Mouse (Mus musculus) heart, embryonic 15.5 days (tissue): Measurements from ENCODE around the gene Bves. TPM values are rescaled to one million over a fixed set of nuclear protein-coding genes. Genes with fewer than 3 reads are reported as not detected.
A peak's percentile ranks its signal among the peaks of the same experiment; 100 is the strongest.
"Not testable (repeated sequence)": the region's sequence is repeated elsewhere in the genome, so short reads cannot be mapped to it uniquely, and the experiment has no call there.

Experiments used
- ATAC-seq: fragments of 200-750 bp; cut with Nextera tagmentation; replicated peaks from 2 replicates; pipeline ENCODE4 v1.8.0; 2017; ENCODE audit warnings: low read depth, moderate TSS enrichment; ENCODE audit not compliant: insufficient number of reproducible peaks, insufficient read depth, low FRiP score
- H3K27ac ChIP-seq: fragments of 300-500 bp; sonication (generic); 2 replicates; pipeline ENCODE4 v1.5.1; 2015; ENCODE audit warnings: mild to moderate bottlenecking, inconsistent platforms
- H3K27me3 ChIP-seq: fragments of 300-500 bp; sonication (generic); 2 replicates; pipeline ENCODE4 v1.6.1; 2015; ENCODE audit warnings: inconsistent platforms
- H3K36me3 ChIP-seq: fragments of 300-500 bp; sonication (generic); 2 replicates; pipeline ENCODE4 v1.6.1; 2015; ENCODE audit warnings: mild to moderate bottlenecking, inconsistent platforms
- H3K4me1 ChIP-seq: fragments of 300-500 bp; sonication (generic); replicated peaks from 2 replicates; pipeline ENCODE4 v1.6.1; 2015; ENCODE audit warnings: inconsistent platforms
- H3K4me2 ChIP-seq: fragments of 300-500 bp; sonication (generic); 2 replicates; pipeline ENCODE4 v1.6.1; 2015; ENCODE audit warnings: inconsistent platforms, mild to moderate bottlenecking, moderate library complexity
- H3K4me3 ChIP-seq: fragments of 300-500 bp; sonication (generic); 2 replicates; pipeline ENCODE4 v1.5.1; 2015; ENCODE audit warnings: mild to moderate bottlenecking, inconsistent platforms
- H3K9ac ChIP-seq: fragments of 300-500 bp; sonication (generic); 2 replicates; pipeline ENCODE4 v1.6.1; 2015; ENCODE audit warnings: mild to moderate bottlenecking, inconsistent platforms
- H3K9me3 ChIP-seq: fragments of 300-500 bp; sonication (generic); replicated peaks from 2 replicates; pipeline ENCODE4 v1.6.1; 2016; ENCODE audit warnings: inconsistent platforms
- WGBS: fragments of 180-500 bp; shearing (Covaris S2); methylation state at CpG from one replicate; pipeline ENCODE4 v1.1.7; 2015; ENCODE audit warnings: mixed read lengths; 5-methylcytosine and 5-hydroxymethylcytosine counted together
- polyA plus RNA-seq: library from polyadenylated mRNA; unstranded; fragments of >200 nt; fragmentation: Nextera tagmentation; extraction: Ambion mirVana; gene quantifications from 2 replicates; pipeline ENCODE4 v1.2.1, GENCODE M21; 2015

Bves gene
- polyA plus RNA-seq: 93.9 and 117 TPM in 2 replicates

DNA sequence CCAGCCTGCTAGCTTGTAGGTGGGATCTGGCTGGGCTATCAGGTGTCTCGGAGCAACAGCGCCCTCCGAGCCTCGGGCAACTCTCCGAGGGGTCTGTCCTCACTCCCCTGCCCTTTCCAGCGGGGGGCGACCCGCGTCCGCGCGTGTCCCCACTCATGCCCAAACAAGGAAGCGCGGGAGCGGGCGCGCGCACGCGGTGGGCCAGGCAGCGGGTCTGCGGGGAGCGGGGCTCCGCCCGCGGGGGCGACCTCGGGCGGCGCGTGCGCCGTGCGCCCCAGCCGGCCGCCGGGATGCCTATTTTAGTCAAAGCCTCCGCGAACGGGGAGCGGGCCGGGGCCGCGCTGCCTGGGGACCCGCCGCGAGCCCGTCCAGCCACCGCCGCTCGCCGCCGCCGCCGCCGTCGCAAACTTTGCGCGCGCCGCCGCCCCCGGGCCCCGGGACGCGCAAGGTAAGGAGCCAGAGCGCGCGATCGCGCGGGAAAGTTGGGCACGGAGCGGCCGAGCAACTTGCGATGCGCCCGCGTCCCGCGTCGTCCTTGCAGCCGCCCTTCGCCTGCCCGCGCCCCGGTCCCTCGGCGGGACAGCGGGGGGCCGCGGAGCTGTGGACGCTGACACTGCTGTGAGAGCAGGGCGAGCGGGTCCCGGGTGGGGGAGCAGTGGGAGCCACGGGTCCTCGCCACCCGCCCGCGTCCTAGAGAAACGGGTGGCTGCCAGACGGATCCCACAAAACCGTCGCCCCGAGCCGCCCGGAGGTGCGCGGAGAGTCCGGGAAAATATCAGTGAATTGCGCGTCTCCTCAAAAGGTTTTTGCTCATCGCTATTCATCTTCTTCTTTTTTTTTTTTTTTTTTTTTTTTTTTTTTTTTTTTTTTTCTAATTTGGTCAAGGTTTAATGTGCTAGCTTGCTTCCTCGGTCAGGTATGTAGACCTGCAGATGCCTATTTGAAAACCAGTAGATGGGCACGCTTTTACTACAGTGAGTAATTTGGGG lies at the start of gene Bves:
Gene Bves (plus strand): TSS at position 339 of the 989 bp plus-strand sequence.
- Histone ChIP-seq H3K36me3 (peaks cover 3% of the 10 kb centered on the region), H3K27ac (peak within 1 kb of the TSS; percentile 95)

DNA sequence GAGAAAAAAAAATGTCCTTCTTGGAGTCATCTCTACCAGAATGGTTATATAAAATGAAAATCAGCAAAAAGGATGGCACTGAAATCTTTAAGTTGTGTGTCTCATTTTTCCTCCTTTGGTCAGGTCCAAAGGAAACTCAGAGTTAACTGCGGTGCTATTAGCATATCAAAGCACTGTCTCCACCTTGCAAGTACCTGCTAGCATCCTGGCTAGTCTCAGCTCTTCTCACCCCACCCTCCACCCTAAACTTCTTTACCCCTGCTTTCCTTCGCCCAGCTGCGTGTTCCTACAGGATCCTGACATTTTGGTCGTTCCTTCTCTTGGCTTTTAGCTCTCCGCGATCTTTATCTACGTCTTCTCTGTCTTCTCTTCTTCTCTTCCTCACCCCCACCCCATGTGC lies 47.2 kb upstream of the Bves start:
- Histone ChIP-seq H3K4me3 (peak overlapping the region; percentile 77), H3K36me3 (no peaks in the 10 kb centered on the region), H3K4me2 (peak overlapping the region; percentile 85), H3K4me1 (peaks cover 32% of the 10 kb centered on the region), H3K9ac (peak overlapping the region; percentile 88), H3K27ac (peak overlapping the region; percentile 90), H3K9me3 (no peaks in the 10 kb centered on the region), H3K27me3 (peaks cover 12% of the 10 kb centered on the region; the same call in 1 of the 2 replicates)
- 39% methylated on average over 7 of the region's 7 CpGs for WGBS
- no peak for ATAC-seq

More for the DNA sequence above, at the start of gene Bves:
- peak within 1 kb of the TSS; percentile 71 for H3K4me3 ChIP-seq
- peak within 1 kb of the TSS; percentile 73 for H3K4me2 ChIP-seq
- WGBS: under 1% methylated on average over 98 of the region's 116 CpGs
- no peaks in the 10 kb centered on the region for H3K9me3 ChIP-seq
- peak within 1 kb of the TSS; percentile 89 for H3K9ac ChIP-seq
- ATAC-seq: peak; percentile 88
- no peaks in the 10 kb centered on the region for H3K27me3 ChIP-seq
- peaks cover 12% of the 10 kb centered on the region; the same call in 1 of the 2 replicates for H3K4me1 ChIP-seq

DNA sequence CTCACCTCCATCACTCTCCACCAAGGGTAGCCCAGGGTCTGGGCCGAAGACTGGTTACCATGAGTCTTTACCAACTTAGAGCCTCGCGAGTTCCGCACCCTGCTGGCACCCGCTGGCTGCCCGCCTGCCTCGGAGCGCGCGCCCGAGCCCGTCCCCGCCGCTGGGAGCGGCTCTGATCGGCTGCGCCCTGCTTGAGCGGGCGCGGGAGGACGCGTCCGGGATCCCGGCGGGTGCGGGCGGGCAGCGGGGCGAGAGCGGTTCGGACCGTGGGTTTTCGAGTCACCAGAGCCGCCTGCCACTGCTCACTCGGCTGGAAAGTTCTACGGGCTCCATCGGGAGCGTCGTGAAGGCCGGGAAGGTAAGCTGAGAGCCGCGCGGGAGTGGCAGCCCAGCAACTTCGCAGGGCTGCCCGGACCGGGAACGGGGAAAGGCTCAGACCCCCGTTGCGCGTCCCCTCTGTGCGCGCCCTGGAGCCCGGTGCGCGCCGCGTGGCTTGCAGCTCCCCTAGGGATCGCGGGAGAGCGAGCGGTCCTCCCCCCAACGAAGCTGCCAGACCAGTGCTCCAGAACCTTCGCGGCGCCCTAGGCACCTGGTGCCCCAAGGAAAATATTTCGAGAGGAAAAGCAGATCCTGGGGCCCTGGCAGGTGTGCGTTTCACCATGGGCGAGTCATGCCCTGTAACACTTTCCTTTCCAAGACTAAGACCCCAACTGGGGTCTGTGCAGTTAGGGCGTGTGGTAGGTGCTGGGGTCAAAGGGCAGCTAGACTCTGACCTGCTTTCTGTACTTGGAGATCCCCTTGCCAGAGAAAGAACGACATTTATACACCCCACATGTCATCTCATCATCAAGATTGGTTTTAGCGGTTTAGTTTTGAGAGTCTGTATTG lies 46.1 kb upstream of the Bves start:
- Histone ChIP-seq H3K9ac (peak overlapping the region; percentile 88), H3K36me3 (no peaks in the 10 kb centered on the region), H3K4me3 (peak overlapping the region; percentile 77), H3K27ac (peak overlapping the region; percentile 90), H3K9me3 (no peaks in the 10 kb centered on the region), H3K4me1 (peaks cover 30% of the 10 kb centered on the region), H3K4me2 (peak overlapping the region; percentile 85), H3K27me3 (peaks cover 12% of the 10 kb centered on the region; the same call in 1 of the 2 replicates)
- under 1% methylated on average over 70 of the region's 71 CpGs for WGBS
- peak; percentile 72 for ATAC-seq

DNA sequence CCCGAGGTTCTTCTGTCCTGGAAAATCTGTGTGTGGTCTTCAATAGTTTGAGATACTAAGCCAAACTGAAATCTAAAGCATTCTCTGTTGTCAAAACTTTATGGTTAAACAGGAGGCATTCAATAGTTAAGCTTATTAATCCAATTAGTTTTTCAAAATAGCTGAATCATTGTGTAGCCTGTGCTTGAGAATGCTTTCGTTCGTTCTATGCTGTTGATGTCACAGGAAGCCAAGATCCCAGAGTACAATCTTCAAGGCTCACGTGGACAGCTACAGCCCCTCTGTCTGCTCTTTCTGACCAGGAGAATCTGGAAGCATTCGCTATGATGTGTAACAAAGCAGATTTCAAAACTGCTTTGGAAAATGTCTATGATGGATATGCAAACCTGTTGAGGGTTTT lies 45.0 kb upstream of the Bves start:
- 40% methylated on average over 5 of the region's 5 CpGs for WGBS
- Histone ChIP-seq H3K27ac (peak overlapping the region; percentile 90), H3K27me3 (peaks cover 12% of the 10 kb centered on the region; the same call in 1 of the 2 replicates), H3K36me3 (no peaks in the 10 kb centered on the region), H3K4me2 (peak overlapping the region; percentile 85), H3K4me1 (peaks cover 24% of the 10 kb centered on the region), H3K9me3 (no peaks in the 10 kb centered on the region), H3K4me3 (peak overlapping the region; percentile 77), H3K9ac (peak overlapping the region; percentile 36; the same call in 1 of the 2 replicates)
- no peak for ATAC-seq

DNA sequence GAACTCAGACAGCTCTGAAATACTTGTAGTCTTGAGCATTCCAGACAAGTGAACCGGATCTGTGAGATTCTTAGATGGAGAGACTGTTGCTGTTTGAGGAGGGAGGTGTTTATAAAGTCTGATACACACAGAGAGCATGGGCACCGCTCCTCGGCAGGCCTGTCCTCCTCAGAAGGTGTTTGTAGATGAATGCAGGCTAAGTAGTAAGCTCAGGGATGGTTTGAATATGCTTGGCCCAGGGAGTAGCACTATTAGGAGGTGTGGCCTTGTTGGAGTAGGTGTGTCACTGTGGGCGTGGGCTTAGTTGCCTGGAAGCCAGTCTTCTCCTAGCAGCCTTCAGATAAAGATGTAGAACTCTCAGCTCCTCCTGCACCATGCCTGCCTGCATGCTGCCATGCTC lies 43.4 kb upstream of the Bves start:
- peak overlapping the region; percentile 60 for H3K27ac ChIP-seq
- H3K4me1 ChIP-seq: peaks cover 15% of the 10 kb centered on the region
- peaks cover 12% of the 10 kb centered on the region; the same call in 1 of the 2 replicates for H3K27me3 ChIP-seq
- H3K9me3 ChIP-seq, H3K36me3 ChIP-seq, H3K4me3 ChIP-seq, H3K9ac ChIP-seq: not testable (repeated sequence)
- H3K4me2 ChIP-seq: peak overlapping the region; percentile 17
- ATAC-seq: peak; percentile 9; the same call in 1 of the 2 replicates
- WGBS: 36% methylated on average over 4 of the region's 4 CpGs

DNA sequence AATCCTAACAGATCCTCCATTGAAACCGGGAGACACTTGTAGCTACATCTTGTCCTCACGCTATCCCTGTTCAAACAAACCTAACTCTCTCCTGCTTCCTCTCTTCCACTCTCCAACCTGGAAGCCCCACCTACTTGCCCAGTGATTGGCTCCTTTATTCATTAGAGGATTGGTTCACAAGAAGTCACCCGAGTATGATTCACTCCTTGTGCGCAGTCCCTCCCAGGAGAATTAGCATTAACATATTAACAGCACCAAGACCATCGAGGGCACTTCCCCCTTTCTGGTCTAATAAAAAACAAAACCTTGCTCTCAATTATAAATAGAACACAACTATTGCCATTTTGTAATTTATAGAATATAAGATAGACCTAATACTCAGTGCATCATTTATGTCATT lies 40.5 kb upstream of the Bves start:
- H3K9me3 ChIP-seq: no peaks in the 10 kb centered on the region
- no peak overlapping the region for H3K4me2 ChIP-seq
- H3K27ac ChIP-seq: no peak overlapping the region
- H3K36me3 ChIP-seq: no peaks in the 10 kb centered on the region
- 82% methylated on average over 5 of the region's 5 CpGs for WGBS
- H3K27me3 ChIP-seq: no peaks in the 10 kb centered on the region
- no peak overlapping the region for H3K4me3 ChIP-seq
- peaks cover 14% of the 10 kb centered on the region for H3K4me1 ChIP-seq
- ATAC-seq: no peak
- no peak overlapping the region for H3K9ac ChIP-seq

DNA sequence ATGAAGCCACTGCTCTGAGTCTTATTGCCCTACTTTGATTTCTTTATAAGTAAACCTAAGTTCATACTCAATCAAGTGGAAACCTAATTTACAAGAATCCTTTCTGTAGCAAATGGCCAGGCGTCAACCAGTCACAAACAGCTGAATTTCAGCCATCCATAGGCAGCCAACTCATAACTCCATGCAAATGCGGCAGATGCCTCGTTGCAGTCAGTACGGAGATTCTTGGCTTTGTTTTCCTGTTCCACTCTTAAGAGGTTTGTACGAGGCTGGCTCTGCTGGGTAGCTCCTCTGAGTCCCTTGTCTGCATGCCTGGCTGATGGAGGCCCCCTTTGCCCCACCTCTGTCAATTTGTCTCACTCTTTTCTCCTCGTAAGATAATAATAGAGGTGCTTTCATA lies 37.1 kb upstream of the Bves start:
- no peaks in the 10 kb centered on the region for H3K36me3 ChIP-seq
- H3K9me3 ChIP-seq: no peaks in the 10 kb centered on the region
- H3K9ac ChIP-seq: no peak overlapping the region
- no peak overlapping the region for H3K4me3 ChIP-seq
- H3K4me1 ChIP-seq: peaks cover 8% of the 10 kb centered on the region
- no peak overlapping the region for H3K27ac ChIP-seq
- no peaks in the 10 kb centered on the region for H3K27me3 ChIP-seq
- no peak for ATAC-seq
- WGBS: 57% methylated on average over 6 of the region's 6 CpGs
- H3K4me2 ChIP-seq: no peak overlapping the region

DNA sequence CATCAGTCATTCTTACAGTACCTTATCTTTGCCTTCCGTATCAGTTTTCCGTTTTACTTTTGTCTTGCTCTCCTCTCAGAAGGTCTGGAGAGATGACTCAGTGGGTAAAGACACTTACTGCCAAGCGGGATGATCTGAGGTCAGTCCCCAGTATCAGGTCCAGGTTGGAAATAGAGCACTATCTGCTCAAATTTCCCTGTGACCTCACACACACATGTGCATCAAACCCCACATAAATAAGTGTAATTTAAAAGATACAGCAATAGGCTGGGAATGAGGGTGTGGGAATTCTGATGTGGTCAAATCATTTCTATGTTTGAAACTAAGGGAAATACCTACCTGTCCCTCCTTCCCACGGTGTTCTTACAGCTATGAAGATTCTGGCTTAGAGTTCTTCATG lies 36.1 kb upstream of the Bves start:
- ATAC-seq: no peak
- 49% methylated on average over 4 of the region's 4 CpGs for WGBS
- H3K4me2 ChIP-seq: no peak overlapping the region
- no peaks in the 10 kb centered on the region for H3K36me3 ChIP-seq
- H3K27me3 ChIP-seq: no peaks in the 10 kb centered on the region
- H3K4me3 ChIP-seq: no peak overlapping the region
- no peaks in the 10 kb centered on the region for H3K9me3 ChIP-seq
- no peak overlapping the region for H3K27ac ChIP-seq
- H3K9ac ChIP-seq: no peak overlapping the region
- peaks cover 11% of the 10 kb centered on the region for H3K4me1 ChIP-seq

DNA sequence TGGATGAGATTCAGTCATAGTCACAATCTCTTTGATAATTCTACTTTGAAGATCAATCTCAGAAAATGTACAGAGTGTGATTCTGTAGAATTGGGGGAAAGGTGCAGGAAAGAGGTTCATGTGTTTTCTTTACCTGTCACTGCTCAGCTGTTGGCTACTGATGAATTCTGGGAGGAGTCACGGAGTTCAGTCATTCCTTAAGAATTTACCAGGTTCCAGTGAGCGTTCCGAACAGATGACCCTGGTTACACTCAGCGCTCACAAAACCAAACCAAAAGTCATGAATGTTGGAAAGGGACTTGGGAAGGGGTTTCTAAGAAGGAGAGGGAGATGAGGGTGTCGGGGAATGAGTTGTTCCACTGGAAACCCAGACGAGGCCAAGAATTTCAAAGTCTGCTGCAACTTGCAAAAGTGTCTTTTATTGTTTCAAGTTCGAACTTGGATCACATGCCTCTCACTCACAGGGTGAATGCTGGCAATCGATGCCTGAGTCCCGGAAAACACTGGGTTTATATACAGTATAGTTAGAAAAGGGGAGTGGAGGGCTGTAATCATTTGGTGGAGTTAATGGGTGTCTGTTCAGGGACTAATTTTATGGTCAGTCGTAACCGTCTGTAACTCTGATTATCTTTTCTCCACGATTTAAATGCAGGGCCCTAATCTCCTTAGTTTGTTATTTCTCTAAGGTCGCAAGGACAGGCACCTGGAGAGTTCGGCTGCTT lies 32.1 kb upstream of the Bves start:
- H3K9ac ChIP-seq: no peak overlapping the region
- no peak overlapping the region for H3K4me2 ChIP-seq
- no peak for ATAC-seq
- peaks cover 8% of the 10 kb centered on the region for H3K4me1 ChIP-seq
- 49% methylated on average over 14 of the region's 14 CpGs for WGBS
- H3K36me3 ChIP-seq: no peaks in the 10 kb centered on the region
- H3K9me3 ChIP-seq: no peaks in the 10 kb centered on the region
- H3K27ac ChIP-seq: no peak overlapping the region
- H3K4me3 ChIP-seq: no peak overlapping the region
- H3K27me3 ChIP-seq: no peaks in the 10 kb centered on the region

DNA sequence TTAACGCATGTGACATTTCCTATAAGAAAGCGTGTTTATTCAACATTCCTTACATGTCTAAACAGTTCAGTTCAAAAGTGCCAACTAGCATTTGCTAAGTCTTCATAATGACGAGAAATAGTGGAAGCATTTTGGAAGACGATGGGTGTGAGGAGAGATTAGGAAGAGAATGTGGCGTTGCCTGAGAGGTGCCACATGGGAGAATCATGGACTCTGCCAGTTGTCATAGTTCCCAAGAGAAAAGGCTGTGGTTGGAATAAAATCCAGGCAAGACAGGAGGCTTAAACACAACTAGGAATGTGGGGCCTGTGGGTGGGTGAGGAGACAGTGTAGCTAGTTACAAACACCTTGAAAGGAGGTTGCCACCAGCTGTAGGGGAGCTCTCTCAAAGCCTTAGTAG lies 30.4 kb upstream of the Bves start:
- Histone ChIP-seq H3K4me1 (peaks cover 6% of the 10 kb centered on the region), H3K27ac (no peak overlapping the region), H3K9ac (no peak overlapping the region), H3K4me2 (no peak overlapping the region), H3K9me3 (no peaks in the 10 kb centered on the region), H3K27me3 (no peaks in the 10 kb centered on the region), H3K4me3 (no peak overlapping the region), H3K36me3 (no peaks in the 10 kb centered on the region)
- 72% methylated on average over 5 of the region's 5 CpGs for WGBS
- ATAC-seq: no peak
